Mouse (Mus musculus): Measurements from ENCODE around the gene Apoa5.
A peak's percentile ranks its signal among the peaks of the same experiment; 100 is the strongest.

The Apoa5 gene

GRCm38 (mm10) chr9:46268343-46268873, at the start of gene Apoa5:
Gene Apoa5 (plus strand): TSS chr9:46268633.
- no peak for DNase-seq (ENCODE audit: low spot score)

GRCm38 (mm10) chr9:46223090-46223489, 45.3 kb upstream of the Apoa5 start:
- no peak for DNase-seq (ENCODE audit: low spot score)

DNA sequence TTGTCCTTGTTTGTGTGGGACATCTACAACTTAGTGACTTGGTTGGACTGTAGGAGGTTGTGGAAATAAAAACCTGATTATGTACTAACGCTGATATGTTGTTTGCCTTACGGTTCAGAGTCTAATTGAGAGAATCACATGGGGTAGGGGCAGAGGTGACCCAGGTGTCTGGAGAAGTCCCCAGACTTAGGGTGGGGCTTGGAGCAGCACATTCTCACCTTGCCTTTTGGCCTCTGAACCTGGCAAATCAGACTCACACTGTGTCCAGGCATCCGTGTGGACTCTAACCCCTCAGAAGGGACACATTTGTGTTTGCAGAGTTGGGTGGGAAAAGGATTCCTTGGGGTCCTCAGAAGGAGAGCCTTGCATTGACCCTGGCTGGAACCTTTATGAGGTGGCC, 44.3 kb upstream of the Apoa5 start:
- no peak for DNase-seq (ENCODE audit: low spot score)

GRCm38 (mm10) chr9:46224945-46225660, 43.3 kb upstream of the Apoa5 start:
- DNase-seq (ENCODE audit: low spot score), result no peak

- no peak for DNase-seq (ENCODE audit: low spot score)
Observed at GRCm38 (mm10) chr9:46227064-46227614, 41.3 kb upstream of the Apoa5 start.

DNA sequence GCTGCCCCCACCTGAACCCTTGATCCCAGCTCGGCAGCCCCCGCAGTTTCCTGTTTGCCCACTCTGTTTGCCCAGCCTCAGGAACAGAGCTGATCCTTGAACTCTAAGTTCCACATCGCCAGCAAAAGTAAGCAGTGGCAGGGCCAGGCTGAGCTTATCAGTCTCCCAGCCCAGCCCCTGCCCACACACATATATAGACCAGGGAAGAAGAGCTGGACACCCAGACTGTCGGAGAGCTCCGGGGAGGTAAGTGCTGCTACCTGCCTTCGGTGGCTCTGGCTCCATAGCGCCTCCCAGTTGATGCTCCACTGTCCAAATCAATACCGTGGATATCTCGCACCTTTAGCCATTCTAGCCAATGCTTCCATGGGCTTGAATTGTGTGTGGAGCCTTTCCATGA, 39.9 kb upstream of the Apoa5 start, which contains the start of gene Apoa1:
Gene Apoa1, plus strand, starts transcription at position 90 of the 400 bp plus-strand sequence.
- no peak for DNase-seq (ENCODE audit: low spot score)

DNA sequence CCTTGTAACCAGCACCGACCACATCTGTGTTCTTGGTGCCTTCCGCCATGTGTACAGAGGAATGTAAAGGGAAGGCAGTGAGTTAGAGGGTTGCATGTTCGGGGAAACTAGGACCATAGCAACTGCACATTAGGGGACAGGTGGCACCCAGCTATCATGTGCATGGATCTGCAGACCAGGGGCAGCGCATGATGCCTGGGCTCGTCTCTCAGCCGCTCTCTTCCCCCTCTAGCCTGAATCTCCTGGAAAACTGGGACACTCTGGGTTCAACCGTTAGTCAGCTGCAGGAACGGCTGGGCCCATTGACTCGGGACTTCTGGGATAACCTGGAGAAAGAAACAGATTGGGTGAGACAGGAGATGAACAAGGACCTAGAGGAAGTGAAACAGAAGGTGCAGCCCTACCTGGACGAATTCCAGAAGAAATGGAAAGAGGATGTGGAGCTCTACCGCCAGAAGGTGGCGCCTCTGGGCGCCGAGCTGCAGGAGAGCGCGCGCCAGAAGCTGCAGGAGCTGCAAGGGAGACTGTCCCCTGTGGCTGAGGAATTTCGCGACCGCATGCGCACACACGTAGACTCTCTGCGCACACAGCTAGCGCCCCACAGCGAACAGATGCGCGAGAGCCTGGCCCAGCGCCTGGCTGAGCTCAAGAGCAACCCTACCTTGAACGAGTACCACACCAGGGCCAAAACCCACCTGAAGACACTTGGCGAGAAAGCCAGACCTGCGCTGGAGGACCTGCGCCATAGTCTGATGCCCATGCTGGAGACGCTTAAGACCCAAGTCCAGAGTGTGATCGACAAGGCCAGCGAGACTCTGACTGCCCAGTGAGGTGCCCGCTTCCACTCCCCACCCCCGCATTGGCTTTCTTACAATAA, 38.6 kb upstream of the Apoa5 start:
- DNase-seq (ENCODE audit: low spot score), result peak; percentile 88

- DNase-seq (ENCODE audit: low spot score), result peak; percentile 35
Observed at GRCm38 (mm10) chr9:46230450-46230975, 37.9 kb upstream of the Apoa5 start.

- no peak for DNase-seq (ENCODE audit: low spot score)
Observed at GRCm38 (mm10) chr9:46235196-46235595, 33.2 kb upstream of the Apoa5 start.

- DNase-seq (ENCODE audit: low spot score), result no peak
Observed at GRCm38 (mm10) chr9:46235596-46235648, 33.0 kb upstream of the Apoa5 start, which contains the start of gene Apoc3. Gene Apoc3 (minus strand): TSS chr9:46235636.

DNA sequence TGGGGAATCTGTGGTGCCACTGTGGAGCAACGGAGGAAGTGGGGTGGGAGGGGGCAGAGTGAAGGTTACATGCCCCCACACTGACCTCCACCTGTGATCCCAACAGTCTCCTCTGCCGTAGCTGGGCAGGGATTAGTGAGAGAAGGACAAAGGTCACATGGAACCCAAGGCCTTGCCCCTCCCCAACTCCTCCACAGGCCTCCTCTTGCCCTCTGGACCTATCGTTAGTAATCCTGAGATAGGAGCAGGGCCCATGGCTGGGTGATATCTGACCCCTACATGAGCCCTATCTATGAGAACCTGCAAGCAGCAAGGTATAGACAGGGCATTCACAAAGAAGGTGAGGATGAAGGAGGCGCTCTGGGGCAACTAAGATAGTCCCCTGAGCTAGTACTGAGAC, 32.8 kb upstream of the Apoa5 start:
- DNase-seq (ENCODE audit: low spot score), result no peak

- no peak for DNase-seq (ENCODE audit: low spot score)
Observed at GRCm38 (mm10) chr9:46238850-46239249, 29.6 kb upstream of the Apoa5 start.

GRCm38 (mm10) chr9:46240526-46241153, 27.8 kb upstream of the Apoa5 start, which contains the start of gene Apoa4:
Gene Apoa4 (plus strand): TSS chr9:46240696.
- no peak for DNase-seq (ENCODE audit: low spot score)

DNA sequence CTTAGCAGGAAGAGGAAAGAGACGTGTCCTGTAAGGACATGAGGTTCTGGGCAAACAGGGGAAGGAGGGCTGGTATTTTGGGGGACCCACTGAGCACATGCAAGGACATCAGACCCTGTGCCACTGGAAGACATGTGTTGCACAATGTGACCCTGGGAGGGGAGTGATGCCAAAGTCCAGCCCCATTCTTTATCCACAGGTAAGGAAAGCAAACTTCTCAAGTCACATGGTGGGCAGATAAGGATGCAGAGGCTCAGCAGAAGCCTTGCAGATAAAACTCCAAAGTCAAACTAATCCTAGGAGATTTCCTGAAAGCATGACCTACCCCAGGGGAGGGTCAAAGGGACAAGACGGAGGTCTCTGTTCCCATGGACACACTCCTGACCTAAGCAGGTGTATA, 26.6 kb upstream of the Apoa5 start:
- no peak for DNase-seq (ENCODE audit: low spot score)

- no peak for DNase-seq (ENCODE audit: low spot score)
Observed at GRCm38 (mm10) chr9:46243122-46243521, 25.3 kb upstream of the Apoa5 start.

DNA sequence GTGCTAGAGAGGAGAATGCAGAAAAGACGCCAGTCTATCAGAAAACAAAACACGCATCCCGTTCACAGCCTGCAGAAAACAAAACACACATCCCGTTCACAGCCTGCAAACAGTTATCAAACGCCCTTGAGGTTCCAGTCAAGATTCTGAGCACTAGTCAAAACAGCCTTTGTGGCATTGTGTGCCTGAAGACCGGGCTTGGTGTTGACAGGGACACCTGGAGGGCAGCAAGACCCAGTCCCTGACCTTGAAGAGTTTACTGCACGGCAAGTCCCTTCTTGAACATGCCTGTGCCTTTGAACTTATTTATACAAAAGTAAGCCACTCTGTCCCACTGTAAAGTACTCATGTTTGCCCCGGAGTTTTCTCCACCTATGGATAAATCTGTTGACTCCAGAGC, 24.8 kb upstream of the Apoa5 start:
- DNase-seq (ENCODE audit: low spot score), result no peak

DNA sequence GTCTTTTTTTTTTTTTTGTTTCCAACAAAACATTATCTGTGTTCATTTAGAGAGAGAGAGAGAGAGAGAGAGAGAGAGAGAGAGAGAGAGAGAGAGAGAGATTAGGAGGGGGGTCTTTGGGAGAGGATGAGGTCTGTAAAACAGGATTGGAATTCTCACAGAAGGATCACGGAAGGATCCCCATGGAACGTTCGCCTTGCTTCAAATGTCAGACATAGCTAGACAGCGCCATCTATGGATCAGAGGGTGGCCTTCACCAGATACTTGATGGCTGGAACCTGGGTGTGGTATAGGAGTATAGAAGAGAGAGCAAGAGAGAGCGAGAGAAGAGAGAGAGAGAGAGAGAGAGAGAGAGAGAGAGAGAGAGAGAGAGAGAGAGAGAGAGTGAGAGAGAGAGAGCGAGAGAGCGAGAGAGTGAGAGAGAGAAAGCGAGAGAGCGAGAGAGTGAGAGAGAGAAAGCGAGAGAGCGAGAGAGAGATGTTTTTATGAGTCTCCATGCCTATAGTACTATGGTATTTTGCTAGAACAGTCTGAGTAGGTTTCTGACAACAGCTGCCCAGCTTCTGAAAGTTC, 21.6 kb upstream of the Apoa5 start:
- peak; percentile 94 for DNase-seq (ENCODE audit: low spot score)

GRCm38 (mm10) chr9:46256177-46256576, 12.3 kb upstream of the Apoa5 start:
- no peak for DNase-seq (ENCODE audit: low spot score)

- DNase-seq (ENCODE audit: low spot score), result no peak
Observed at GRCm38 (mm10) chr9:46256658-46257385, 11.6 kb upstream of the Apoa5 start.

GRCm38 (mm10) chr9:46257546-46257945, 10.9 kb upstream of the Apoa5 start:
- DNase-seq (ENCODE audit: low spot score), result no peak

- no peak for DNase-seq (ENCODE audit: low spot score)
Observed at GRCm38 (mm10) chr9:46259111-46259510, 9.3 kb upstream of the Apoa5 start.
